Mouse (Mus musculus) T-helper 2 cell (primary cell): ENCODE data around the gene Apol7e.
"Not testable (repeated sequence)": the region's sequence is repeated elsewhere in the genome, so short reads cannot be mapped to it uniquely, and the experiment has no call there.

Experiments used
- in situ Hi-C: fragments of 300-600 bp; cut with MboI, MseI; formaldehyde crosslinking; loops from one replicate; pipeline ENCODE4 v1.15.1; 2025; ENCODE audit warnings: high pct_unique_total_duplicates

Apol7e gene

GRCm38 (mm10) chr15:77698656-77699055, at the start of gene Apol7e:
Gene Apol7e, plus strand, starts transcription at chr15:77698857.
- in situ Hi-C loops, result not testable (repeated sequence)

- in situ Hi-C loops, result not testable (repeated sequence)
Measured at GRCm38 (mm10) chr15:77651143-77651542, 47.5 kb upstream of the Apol7e start.

- in situ Hi-C loops, result loop anchor here (5.0 kb wide), 1 partner anchor 187 kb away; no protein-coding TSS in a partner anchor
Measured at GRCm38 (mm10) chr15:77659773-77660172, 38.9 kb upstream of the Apol7e start.

- in situ Hi-C loops, result loop anchor here (5.0 kb wide), 1 partner anchor 190 kb away; no protein-coding TSS in a partner anchor
Measured at GRCm38 (mm10) chr15:77661841-77662240, 36.8 kb upstream of the Apol7e start.

GRCm38 (mm10) chr15:77674081-77674480, 24.6 kb upstream of the Apol7e start:
- in situ Hi-C loops, result not testable (repeated sequence)

DNA sequence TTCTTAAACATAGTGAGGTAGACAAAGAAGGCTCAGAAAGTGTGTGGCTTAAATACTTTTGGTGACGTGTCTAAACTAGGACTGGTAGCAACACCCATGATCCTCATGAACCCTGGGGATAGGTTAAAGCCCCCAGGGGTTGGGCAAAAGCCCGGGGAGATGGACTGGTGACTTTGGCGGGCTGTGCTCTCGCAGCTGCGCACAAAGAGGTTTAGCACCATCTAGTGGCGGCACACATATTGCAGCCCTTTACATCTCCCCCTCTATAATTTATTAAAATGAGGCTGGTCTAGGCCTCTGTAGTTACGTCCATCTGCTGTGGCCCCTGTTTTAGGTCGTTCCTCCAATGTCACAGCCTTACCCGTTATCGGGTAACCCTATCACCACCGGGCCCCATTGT, 14.7 kb upstream of the Apol7e start:
- in situ Hi-C loops, result not testable (repeated sequence)

- in situ Hi-C loops, result loop anchor here (5.0 kb wide), 1 partner anchor 239 kb away; no protein-coding TSS in a partner anchor
Measured at GRCm38 (mm10) chr15:77691532-77692311, 6.9 kb upstream of the Apol7e start.

- in situ Hi-C loops, result loop anchor here (5.0 kb wide), 1 partner anchor 242 kb away; no protein-coding TSS in a partner anchor
Measured at GRCm38 (mm10) chr15:77694687-77695295, 3.9 kb upstream of the Apol7e start.

GRCm38 (mm10) chr15:77705306-77705705, 6.6 kb downstream of the Apol7e start:
- in situ Hi-C loops, result not testable (repeated sequence)

DNA sequence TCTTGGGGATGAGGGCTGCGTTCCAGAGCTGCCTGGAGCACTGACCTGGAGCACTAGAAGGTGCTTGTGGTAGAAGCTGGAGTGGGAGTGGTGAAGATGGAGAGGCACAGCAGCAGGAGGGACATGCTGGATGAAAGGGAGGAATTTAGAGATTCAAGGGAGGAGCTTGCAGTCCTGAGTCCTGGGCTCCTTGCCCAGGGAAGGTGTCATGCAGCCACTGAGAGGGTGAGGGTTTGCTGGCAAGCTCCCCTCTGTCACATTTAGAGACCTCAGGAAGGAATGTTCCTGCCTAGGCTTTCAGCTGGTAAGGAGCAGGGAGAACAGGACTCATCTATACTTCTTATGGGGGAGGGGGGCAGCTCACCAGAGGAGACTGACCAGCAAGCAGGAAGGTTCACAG, 10.3 kb downstream of the Apol7e start:
- in situ Hi-C loops, result not testable (repeated sequence)

GRCm38 (mm10) chr15:77718240-77718639, 19.6 kb downstream of the Apol7e start:
- in situ Hi-C loops, result not testable (repeated sequence)

DNA sequence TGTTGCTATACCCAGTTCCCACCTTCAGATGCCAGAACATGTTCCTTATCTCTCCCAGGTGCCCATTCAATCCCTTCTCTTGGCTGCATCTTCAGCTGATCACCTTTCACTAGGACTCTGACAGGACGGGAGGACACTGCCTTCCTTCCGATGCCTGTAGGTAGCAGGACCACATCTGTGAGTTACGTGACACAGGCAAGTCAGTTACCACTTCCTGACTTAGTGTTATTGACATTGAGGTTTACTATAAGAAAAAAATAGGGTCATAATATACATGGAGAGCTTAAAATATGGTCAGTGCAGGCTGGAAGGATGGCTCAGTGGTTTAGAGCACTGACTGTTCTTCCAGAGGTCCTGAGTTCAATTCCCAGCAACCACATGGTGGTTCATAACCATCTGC, 22.9 kb downstream of the Apol7e start:
- in situ Hi-C loops, result not testable (repeated sequence)

- in situ Hi-C loops, result not testable (repeated sequence)
Measured at GRCm38 (mm10) chr15:77724208-77724911, 25.7 kb downstream of the Apol7e start.

GRCm38 (mm10) chr15:77725393-77726020, 26.9 kb downstream of the Apol7e start:
- in situ Hi-C loops, result not testable (repeated sequence)

DNA sequence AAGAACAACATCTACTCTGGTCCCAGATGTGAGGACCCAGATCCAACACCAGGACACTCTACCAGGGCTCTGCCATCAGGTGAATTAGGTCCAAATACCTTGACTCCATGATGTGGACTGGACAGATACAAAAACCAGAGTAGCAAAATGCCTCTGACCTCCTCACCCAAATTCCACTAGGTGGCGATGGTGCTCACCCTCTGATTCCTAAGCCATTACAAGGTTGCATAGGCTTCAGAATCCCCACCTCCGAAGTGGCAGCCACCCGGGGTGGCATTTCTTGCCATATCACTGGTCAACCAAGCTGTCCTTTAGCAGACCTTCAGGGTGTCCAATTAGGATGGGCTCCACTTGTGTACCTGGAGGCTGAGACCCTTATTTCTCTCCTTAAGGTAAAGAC, 28.5 kb downstream of the Apol7e start:
- in situ Hi-C loops, result not testable (repeated sequence)

- in situ Hi-C loops, result not testable (repeated sequence)
Measured at GRCm38 (mm10) chr15:77727745-77728144, 29.1 kb downstream of the Apol7e start.

GRCm38 (mm10) chr15:77728739-77729138, 30.1 kb downstream of the Apol7e start, which contains the start of gene Apol9b:
Gene Apol9b, plus strand, starts transcription at chr15:77729039.
- in situ Hi-C loops, result not testable (repeated sequence)

DNA sequence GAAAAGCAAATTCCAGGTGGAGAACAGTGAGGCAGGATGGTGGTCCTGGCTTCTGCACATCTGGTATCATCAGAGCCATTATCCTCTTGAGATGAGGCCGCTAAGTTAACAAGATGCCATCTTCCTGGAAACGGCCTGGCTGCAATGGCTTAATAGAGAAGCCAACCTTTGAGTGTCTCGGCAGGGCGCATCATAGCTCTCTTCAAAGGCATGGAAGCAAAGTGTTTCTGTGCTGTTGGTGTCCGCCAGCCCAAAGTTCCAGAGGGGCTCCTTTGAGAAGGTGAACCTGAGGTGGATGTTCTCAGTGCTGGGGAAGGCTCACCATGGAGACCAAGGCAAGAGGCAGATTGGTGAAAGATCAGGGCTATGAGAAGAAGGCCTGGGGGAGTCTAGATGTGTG, 32.9 kb downstream of the Apol7e start:
- in situ Hi-C loops, result loop anchor here (5.0 kb wide), 1 partner anchor 324 kb away; no protein-coding TSS in a partner anchor

- in situ Hi-C loops, result loop anchor here (5.0 kb wide), 1 partner anchor 326 kb away; no protein-coding TSS in a partner anchor
Measured at GRCm38 (mm10) chr15:77732851-77733250, 34.2 kb downstream of the Apol7e start.

DNA sequence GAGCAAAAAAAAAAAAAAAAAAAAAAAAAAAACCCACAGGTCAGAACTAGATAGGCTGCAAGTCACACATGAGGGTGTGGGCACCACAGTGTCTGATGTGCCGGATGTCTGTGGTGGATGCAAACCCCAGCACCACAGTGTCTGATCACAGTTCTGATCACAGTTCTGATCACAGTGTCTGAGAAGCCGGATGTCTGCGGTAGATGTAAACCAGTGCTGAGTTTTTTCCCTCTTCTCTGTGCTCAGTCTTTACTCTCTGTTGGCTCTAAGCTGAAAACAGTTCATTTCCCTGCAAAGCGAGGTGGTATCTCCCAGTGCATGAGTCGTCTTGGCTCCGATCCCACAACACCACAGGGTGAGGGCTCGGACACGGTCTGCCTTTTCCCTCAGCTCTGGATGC, 34.7 kb downstream of the Apol7e start:
- in situ Hi-C loops, result loop anchor here (5.0 kb wide), 1 partner anchor 326 kb away; no protein-coding TSS in a partner anchor

- in situ Hi-C loops, result loop anchor here (5.0 kb wide), 1 partner anchor 327 kb away; no protein-coding TSS in a partner anchor
Measured at GRCm38 (mm10) chr15:77733903-77734302, 35.2 kb downstream of the Apol7e start.
